Mouse (Mus musculus) layer of hippocampus, adult 2 months (tissue): Measurements from ENCODE around the gene Osgin1. TPM values are rescaled to one million over a fixed set of nuclear protein-coding genes. Genes with fewer than 3 reads are reported as not detected.

Experiments
- DNase-seq, 2 experiments: peaks; one replicate each; pipeline ENCODE4 v3.0.0; 2022; ENCODE audit warnings: low spot score in 2 of 2
- H3K27ac ChIP-seq: fragments of 200-600 bp; 2 replicates; pipeline ENCODE4 v1.8.1; 2022
- H3K4me3 ChIP-seq: fragments of 200-600 bp; 2 replicates; pipeline ENCODE4 v1.8.1; 2022; ENCODE audit warnings: mild to moderate bottlenecking
- CTCF ChIP-seq: fragments of 200-600 bp; conservative IDR thresholded peaks from 2 replicates; pipeline ENCODE4 v1.8.1; 2022; ENCODE audit warnings: antibody characterized with exemption, mild to moderate bottlenecking, moderate library complexity
- total RNA-seq, 2 experiments: library from RNA; stranded (reverse); gene quantifications; 2 replicates each; pipeline ENCODE4 v1.2.3; 2021

Osgin1 gene
- total RNA-seq, 2 experiments from 2014 or later: 0.18 to 1.3 TPM

DNA sequence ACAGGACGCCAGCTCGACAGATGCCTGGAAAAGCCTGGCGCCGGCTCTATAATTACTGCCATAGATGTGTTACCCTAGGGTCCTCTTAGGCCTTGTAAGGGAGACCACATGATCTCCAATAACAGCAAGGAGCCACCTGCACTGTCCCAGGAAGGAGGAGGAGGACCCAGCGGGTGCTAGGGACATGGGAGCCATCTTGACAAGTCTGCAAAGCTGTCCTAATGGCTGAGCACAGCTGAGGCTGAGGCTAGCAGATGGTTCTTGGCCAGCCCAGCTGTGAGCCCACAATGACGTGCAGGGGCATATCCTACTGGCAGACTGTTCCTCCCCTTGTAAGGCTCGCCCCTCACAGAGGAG, 5.9 kb downstream of the Osgin1 start:
- no peak for TF ChIP-seq CTCF
- DNase-seq: no peak
- H3K4me3 ChIP-seq: no peak overlapping the region
- no peak overlapping the region for H3K27ac ChIP-seq

DNA sequence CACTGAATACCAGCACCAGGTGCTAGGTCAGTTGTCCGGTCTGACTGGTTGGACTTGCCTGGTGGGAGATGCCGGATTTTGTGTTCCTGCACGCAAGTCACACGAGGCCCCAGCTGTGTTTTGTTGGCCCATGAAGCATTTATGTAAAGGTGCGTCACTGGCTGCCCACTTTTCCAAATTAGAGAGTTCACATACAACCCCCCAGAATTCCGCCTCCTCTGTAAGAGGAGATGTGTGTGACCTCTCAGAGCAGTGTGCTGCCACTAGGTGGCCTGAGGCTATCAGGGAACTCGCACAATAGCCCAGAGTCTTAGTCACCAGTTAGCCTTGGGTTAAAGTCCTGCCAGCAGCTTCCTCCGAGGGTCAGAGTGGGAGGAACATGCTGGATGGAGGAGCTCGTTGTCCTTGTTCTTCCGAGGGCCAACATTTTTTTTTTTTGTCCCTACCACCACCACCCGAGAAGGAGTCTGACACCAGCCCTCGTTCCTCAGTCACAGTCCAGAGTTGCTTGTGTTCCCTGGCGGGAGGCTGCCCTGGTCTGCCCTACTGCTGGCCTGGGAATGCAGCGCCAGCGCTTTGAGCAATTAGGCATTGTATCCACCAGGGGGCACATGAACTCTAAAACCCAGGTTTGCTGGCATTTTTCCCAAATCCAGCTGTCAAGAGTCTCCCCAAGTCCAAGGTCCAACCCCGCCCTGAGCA, 6.5 kb downstream of the Osgin1 start:
- DNase-seq: peak; percentile 60 to 61
- Histone ChIP-seq H3K27ac (no peak overlapping the region), H3K4me3 (no peak overlapping the region)
- peak; percentile 82 for TF ChIP-seq CTCF

DNA sequence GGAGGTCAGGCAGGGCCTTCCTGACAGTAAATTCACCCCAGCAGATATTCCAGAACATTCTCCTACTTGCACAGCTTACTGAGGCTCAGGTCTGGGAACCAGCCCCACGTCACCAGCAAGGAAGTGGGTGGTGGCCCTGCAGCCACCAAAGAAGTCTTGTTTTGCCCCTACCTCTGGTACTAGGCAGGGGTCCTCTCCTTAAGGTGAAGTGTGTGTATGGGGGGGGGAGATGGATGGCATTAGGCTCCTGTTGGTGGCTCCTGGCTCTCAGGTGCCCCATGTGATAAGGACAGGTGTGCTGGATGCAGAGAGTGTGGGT, 7.0 kb downstream of the Osgin1 start:
- Histone ChIP-seq H3K27ac (no peak overlapping the region), H3K4me3 (no peak overlapping the region)
- no peak for DNase-seq
- TF ChIP-seq CTCF: no peak

DNA sequence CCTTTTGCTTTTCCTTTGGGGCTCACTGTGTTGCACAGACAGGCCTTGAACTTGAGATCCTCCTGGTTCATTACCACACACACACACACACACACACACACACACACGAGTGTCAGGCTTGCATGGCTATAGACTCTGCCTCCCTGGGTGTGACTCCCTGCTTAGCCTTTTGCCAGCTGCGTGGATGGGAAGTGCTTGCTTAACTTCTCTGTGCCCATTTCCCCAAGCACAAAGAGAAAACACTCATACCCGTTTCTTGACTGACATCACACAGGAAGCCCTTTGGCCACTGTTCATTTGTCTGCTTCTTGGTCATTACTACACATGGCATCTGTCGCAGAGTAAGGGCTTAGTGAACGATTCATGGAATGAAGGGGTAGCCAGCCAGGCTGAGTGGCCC, 8.1 kb downstream of the Osgin1 start:
- DNase-seq: no peak
- no peak for TF ChIP-seq CTCF
- no peak overlapping the region for H3K27ac ChIP-seq
- H3K4me3 ChIP-seq: no peak overlapping the region

- no peak for DNase-seq
- TF ChIP-seq CTCF: no peak
- no peak overlapping the region for H3K27ac ChIP-seq
- H3K4me3 ChIP-seq: no peak overlapping the region
Measured at GRCm38 (mm10) chr8:119442970-119443369, 9.0 kb downstream of the Osgin1 start.

- DNase-seq: peak; percentile 79 to 93
- Histone ChIP-seq H3K4me3 (peak within 1 kb of the TSS; percentile 62), H3K27ac (peak within 1 kb of the TSS; percentile 77)
- peak; percentile 84 for TF ChIP-seq CTCF
Measured at GRCm38 (mm10) chr8:119446211-119446989, 12.5 kb downstream of the Osgin1 start, which contains the start of gene Necab2. TSS of gene Necab2 (plus strand) at chr8:119446719.

- H3K4me3 ChIP-seq: peak overlapping the region; percentile 62
- peak overlapping the region; percentile 77 for H3K27ac ChIP-seq
- TF ChIP-seq CTCF: no peak
Measured at GRCm38 (mm10) chr8:119446990-119447780, 13.3 kb downstream of the Osgin1 start.

GRCm38 (mm10) chr8:119447781-119448170, 13.9 kb downstream of the Osgin1 start:
- no peak for DNase-seq
- H3K4me3 ChIP-seq: peak overlapping the region; percentile 62
- peak overlapping the region; percentile 77 for H3K27ac ChIP-seq
- no peak for TF ChIP-seq CTCF

More at GRCm38 (mm10) chr8:119446990-119447780, 13.3 kb downstream of the Osgin1 start:
- no peak for DNase-seq

GRCm38 (mm10) chr8:119449627-119450026, 15.7 kb downstream of the Osgin1 start:
- Histone ChIP-seq H3K27ac (peak overlapping the region; percentile 63), H3K4me3 (0 out of 2 replicates have a peak overlapping the region, but pooled peaks have one; percentile 6)
- peak in 1 of 2 experiments; percentile 65 for DNase-seq
- no peak for TF ChIP-seq CTCF

DNA sequence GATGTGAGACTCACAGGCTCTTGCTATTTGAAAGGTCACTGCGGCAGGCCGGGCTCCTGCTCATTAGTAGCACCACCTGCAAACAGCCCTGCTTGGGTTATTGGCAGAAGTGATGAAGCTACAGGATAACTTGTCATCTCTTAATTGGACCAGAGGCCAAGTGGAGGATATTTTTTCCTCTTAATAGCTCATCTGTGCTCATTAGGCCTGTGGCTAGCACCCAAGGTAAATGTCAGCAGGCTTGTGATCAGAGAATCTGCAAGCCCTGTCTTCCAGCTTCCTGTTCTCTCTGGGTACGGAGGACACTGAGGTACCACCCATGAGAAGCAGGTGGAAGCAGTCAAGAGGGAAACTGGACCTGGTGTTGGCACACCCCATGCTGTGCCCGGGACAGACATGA, 17.2 kb downstream of the Osgin1 start:
- H3K27ac ChIP-seq: no peak overlapping the region
- H3K4me3 ChIP-seq: no peak overlapping the region
- no peak for DNase-seq
- no peak for TF ChIP-seq CTCF

DNA sequence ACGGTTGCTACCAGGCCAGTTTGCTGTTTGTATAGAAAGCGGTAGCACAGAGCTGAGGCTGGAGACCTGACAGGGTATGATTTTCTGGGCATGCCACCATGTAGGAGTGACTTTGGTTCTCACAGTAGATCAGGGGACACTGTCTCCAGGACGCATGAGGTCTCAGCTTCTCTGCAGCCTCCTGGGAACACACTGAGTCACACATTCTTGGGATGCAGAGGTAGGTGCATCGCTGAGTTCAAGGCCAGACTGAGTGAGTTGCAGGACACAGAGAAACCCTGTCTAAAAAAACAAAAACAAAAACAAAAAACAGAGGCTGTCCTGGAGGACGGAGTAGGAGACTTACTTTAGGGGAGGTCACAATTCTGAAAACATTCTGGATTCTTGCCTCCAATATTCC, 19.0 kb downstream of the Osgin1 start:
- Histone ChIP-seq H3K27ac (no peak overlapping the region), H3K4me3 (no peak overlapping the region)
- no peak for TF ChIP-seq CTCF
- DNase-seq: no peak

GRCm38 (mm10) chr8:119456045-119456444, 22.1 kb downstream of the Osgin1 start:
- no peak overlapping the region for H3K4me3 ChIP-seq
- DNase-seq: no peak
- peak overlapping the region; percentile 48; the same call in 1 of the 2 replicates for H3K27ac ChIP-seq
- no peak for TF ChIP-seq CTCF

GRCm38 (mm10) chr8:119459724-119460123, 25.8 kb downstream of the Osgin1 start:
- TF ChIP-seq CTCF: no peak
- DNase-seq: no peak
- Histone ChIP-seq H3K4me3 (no peak overlapping the region), H3K27ac (peak overlapping the region; percentile 69)
